ENCODE assay signal across 15 mouse cellular contexts in genomic region chr14:28801681-28802080, GRCm38 (mm10).
"Had no signal": no experiment of that assay in that cellular context is flagged by ENCODE, and none has a peak within 500 bp of the region (broad histone marks: within the 10 kb centered on the region; RNA-seq: fewer than 3 reads in every experiment).

No protein-coding gene starts in this region.

- H3K4me2 ChIP-seq: lung, embryonic 14.5 days; midbrain, embryonic 11.5 days; midbrain, embryonic 13.5 days; midbrain, embryonic 15.5 days; neural tube, embryonic 12.5 days had no signal

- H3K9ac ChIP-seq: lung, embryonic 14.5 days; midbrain, embryonic 13.5 days; midbrain, embryonic 15.5 days; neural tube, embryonic 12.5 days had no signal

- H3K9me3 ChIP-seq: midbrain, embryonic 13.5 days; midbrain, embryonic 15.5 days; neural tube, embryonic 12.5 days had no signal

- ATAC-seq: midbrain, embryonic 13.5 days; midbrain, embryonic 15.5 days had no signal

- H3K4me1 ChIP-seq: megakaryocyte, embryonic 14.5 days; neural tube, embryonic 12.5 days had no signal

- H3K27ac ChIP-seq: midbrain, embryonic 13.5 days; midbrain, embryonic 15.5 days; neural tube, embryonic 12.5 days had no signal

- H3K36me3 ChIP-seq: midbrain, embryonic 13.5 days; midbrain, embryonic 15.5 days; neural tube, embryonic 12.5 days had no signal

- H3K4me3 ChIP-seq: megakaryocyte, embryonic 14.5 days; midbrain, embryonic 13.5 days; midbrain, embryonic 15.5 days; neural tube, embryonic 12.5 days had no signal

- DNase-seq: lung, adult 18-20 months; lung, embryonic 14.5 days; lung, postnatal 10 days; lung, postnatal 4 days; right cerebral cortex, postnatal 14 days; right cerebral cortex, postnatal 4 days; spleen, adult 18-20 months; thymus, adult 18-20 months; thymus, postnatal 14 days; thymus, postnatal 36 days had no signal

- H3K27me3 ChIP-seq: megakaryocyte, embryonic 14.5 days; midbrain, embryonic 13.5 days; midbrain, embryonic 15.5 days; neural tube, embryonic 12.5 days had no signal
